Mouse (Mus musculus): ENCODE measurements at regions not wholly inside any gene's neighbourhood (a gene's known extent, or its start where the extent isn't known, plus 50 kb on each side); places are given as distances from the start of the nearest gene placed in this dataset.

- H3K9me3 ChIP-seq (replicated peaks), result no peaks in the 10 kb centered on the region
- H3K36me3 ChIP-seq (replicated peaks), result no peaks in the 10 kb centered on the region
- no peak overlapping the region for H3K4me3 ChIP-seq (ENCODE audit: low read depth, low read length)
- H3K27me3 ChIP-seq (ENCODE audit: insufficient read depth, low read length), result no peaks in the 10 kb centered on the region
- ATAC-seq (ENCODE audit: extremely low read depth, insufficient number of reproducible peaks, low FRiP score, poor library complexity, severe bottlenecking), result no peak
- H3K4me1 ChIP-seq (ENCODE audit: insufficient read depth, low read depth, low read length), result no peaks in the 10 kb centered on the region
- no peak for TF ChIP-seq GATA1 (IDR thresholded peaks at IDR 0.05; ENCODE audit: borderline replicate concordance, low read length)
- no peak for DNase-seq (ENCODE audit: low spot score)
Measured at GRCm38 (mm10) chr2:115309856-115310631, 271.5 kb upstream of the BC052040 start.

- Histone ChIP-seq H3K9me3 (replicated peaks) (no peaks in the 10 kb centered on the region), H3K27me3 (ENCODE audit: insufficient read depth, low read length) (no peaks in the 10 kb centered on the region), H3K4me3 (ENCODE audit: low read depth, low read length) (no peak overlapping the region), H3K36me3 (replicated peaks) (no peaks in the 10 kb centered on the region), H3K4me1 (ENCODE audit: insufficient read depth, low read depth, low read length) (no peaks in the 10 kb centered on the region)
- ATAC-seq (ENCODE audit: extremely low read depth, insufficient number of reproducible peaks, low FRiP score, poor library complexity, severe bottlenecking) (no peak), DNase-seq (ENCODE audit: low spot score) (no peak)
- TF ChIP-seq GATA1 (IDR thresholded peaks at IDR 0.05; ENCODE audit: borderline replicate concordance, low read length), result no peak
- TF ChIP-seq GATA2 (IDR thresholded peaks at IDR 0.05; ENCODE audit: borderline replicate concordance, low read depth, low read length), result no peak
- TF ChIP-seq POLR2AphosphoS5 (IDR thresholded peaks at IDR 0.05; ENCODE audit: insufficient replicate concordance, low read depth, low read length), result no peak
- TF ChIP-seq CTCF (IDR thresholded peaks at IDR 0.05; ENCODE audit: low read depth, low read length), result no peak
- no peak for TF ChIP-seq TAL1 (conservative IDR thresholded peaks at IDR 0.05; ENCODE audit: low read depth, low read length)
Measured at GRCm38 (mm10) chr2:115318551-115318950, 263.0 kb upstream of the BC052040 start.

GRCm38 (mm10) chr2:115322582-115322981 lies 258.9 kb upstream of the BC052040 start:
- TF ChIP-seq TAL1 (conservative IDR thresholded peaks at IDR 0.05; ENCODE audit: low read depth, low read length) (no peak), CTCF (IDR thresholded peaks at IDR 0.05; ENCODE audit: low read depth, low read length) (no peak), POLR2AphosphoS5 (IDR thresholded peaks at IDR 0.05; ENCODE audit: insufficient replicate concordance, low read depth, low read length) (no peak), GATA2 (IDR thresholded peaks at IDR 0.05; ENCODE audit: borderline replicate concordance, low read depth, low read length) (no peak), GATA1 (IDR thresholded peaks at IDR 0.05; ENCODE audit: borderline replicate concordance, low read length) (no peak)
- Histone ChIP-seq H3K9me3 (replicated peaks) (no peaks in the 10 kb centered on the region), H3K4me3 (ENCODE audit: low read depth, low read length) (no peak overlapping the region), H3K27me3 (ENCODE audit: insufficient read depth, low read length) (no peaks in the 10 kb centered on the region), H3K36me3 (replicated peaks) (no peaks in the 10 kb centered on the region), H3K4me1 (ENCODE audit: insufficient read depth, low read depth, low read length) (no peaks in the 10 kb centered on the region)
- no peak for ATAC-seq (ENCODE audit: extremely low read depth, insufficient number of reproducible peaks, low FRiP score, poor library complexity, severe bottlenecking)
- DNase-seq (ENCODE audit: low spot score), result no peak

GRCm38 (mm10) chr2:115326526-115326925 lies 255.0 kb upstream of the BC052040 start:
- H3K9me3 ChIP-seq (replicated peaks), result no peaks in the 10 kb centered on the region
- no peaks in the 10 kb centered on the region for H3K36me3 ChIP-seq (replicated peaks)
- no peaks in the 10 kb centered on the region for H3K4me1 ChIP-seq (ENCODE audit: insufficient read depth, low read depth, low read length)
- H3K4me3 ChIP-seq (ENCODE audit: low read depth, low read length), result no peak overlapping the region
- no peaks in the 10 kb centered on the region for H3K27me3 ChIP-seq (ENCODE audit: insufficient read depth, low read length)
- no peak for TF ChIP-seq POLR2AphosphoS5 (IDR thresholded peaks at IDR 0.05; ENCODE audit: insufficient replicate concordance, low read depth, low read length)
- DNase-seq (ENCODE audit: low spot score) (no peak), ATAC-seq (ENCODE audit: extremely low read depth, insufficient number of reproducible peaks, low FRiP score, poor library complexity, severe bottlenecking) (no peak)

- H3K9me3 ChIP-seq (replicated peaks), result no peaks in the 10 kb centered on the region
- TF ChIP-seq POLR2AphosphoS5 (IDR thresholded peaks at IDR 0.05; ENCODE audit: insufficient replicate concordance, low read depth, low read length) (no peak), GATA1 (IDR thresholded peaks at IDR 0.05; ENCODE audit: borderline replicate concordance, low read length) (no peak), CTCF (IDR thresholded peaks at IDR 0.05; ENCODE audit: low read depth, low read length) (no peak), TAL1 (conservative IDR thresholded peaks at IDR 0.05; ENCODE audit: low read depth, low read length) (no peak)
- H3K4me1 ChIP-seq (ENCODE audit: insufficient read depth, low read depth, low read length), result no peaks in the 10 kb centered on the region
- H3K27me3 ChIP-seq (ENCODE audit: insufficient read depth, low read length), result no peaks in the 10 kb centered on the region
- ATAC-seq (ENCODE audit: extremely low read depth, insufficient number of reproducible peaks, low FRiP score, poor library complexity, severe bottlenecking), result no peak
- no peak overlapping the region for H3K4me3 ChIP-seq (ENCODE audit: low read depth, low read length)
- H3K36me3 ChIP-seq (replicated peaks), result no peaks in the 10 kb centered on the region
- no peak for DNase-seq (ENCODE audit: low spot score)
Measured at GRCm38 (mm10) chr2:115338178-115338577, 243.3 kb upstream of the BC052040 start.

GRCm38 (mm10) chr2:115339034-115339433 lies 242.5 kb upstream of the BC052040 start:
- H3K9me3 ChIP-seq (replicated peaks), result no peaks in the 10 kb centered on the region
- ATAC-seq (ENCODE audit: extremely low read depth, insufficient number of reproducible peaks, low FRiP score, poor library complexity, severe bottlenecking) (no peak), DNase-seq (ENCODE audit: low spot score) (no peak)
- no peaks in the 10 kb centered on the region for H3K4me1 ChIP-seq (ENCODE audit: insufficient read depth, low read depth, low read length)
- no peak overlapping the region for H3K4me3 ChIP-seq (ENCODE audit: low read depth, low read length)
- TF ChIP-seq TAL1 (conservative IDR thresholded peaks at IDR 0.05; ENCODE audit: low read depth, low read length) (no peak), GATA1 (IDR thresholded peaks at IDR 0.05; ENCODE audit: borderline replicate concordance, low read length) (no peak), POLR2AphosphoS5 (IDR thresholded peaks at IDR 0.05; ENCODE audit: insufficient replicate concordance, low read depth, low read length) (no peak), GATA2 (IDR thresholded peaks at IDR 0.05; ENCODE audit: borderline replicate concordance, low read depth, low read length) (no peak), CTCF (IDR thresholded peaks at IDR 0.05; ENCODE audit: low read depth, low read length) (no peak)
- no peaks in the 10 kb centered on the region for H3K27me3 ChIP-seq (ENCODE audit: insufficient read depth, low read length)
- H3K36me3 ChIP-seq (replicated peaks), result no peaks in the 10 kb centered on the region

GRCm38 (mm10) chr2:115342360-115342759 lies 239.2 kb upstream of the BC052040 start:
- TF ChIP-seq GATA1 (IDR thresholded peaks at IDR 0.05; ENCODE audit: borderline replicate concordance, low read length) (no peak), GATA2 (IDR thresholded peaks at IDR 0.05; ENCODE audit: borderline replicate concordance, low read depth, low read length) (no peak), TAL1 (conservative IDR thresholded peaks at IDR 0.05; ENCODE audit: low read depth, low read length) (no peak), POLR2AphosphoS5 (IDR thresholded peaks at IDR 0.05; ENCODE audit: insufficient replicate concordance, low read depth, low read length) (no peak), CTCF (IDR thresholded peaks at IDR 0.05; ENCODE audit: low read depth, low read length) (no peak)
- H3K27me3 ChIP-seq (ENCODE audit: insufficient read depth, low read length), result no peaks in the 10 kb centered on the region
- no peak overlapping the region for H3K4me3 ChIP-seq (ENCODE audit: low read depth, low read length)
- DNase-seq (ENCODE audit: low spot score), result no peak
- no peaks in the 10 kb centered on the region for H3K36me3 ChIP-seq (replicated peaks)
- no peaks in the 10 kb centered on the region for H3K9me3 ChIP-seq (replicated peaks)
- no peaks in the 10 kb centered on the region for H3K4me1 ChIP-seq (ENCODE audit: insufficient read depth, low read depth, low read length)
- ATAC-seq (ENCODE audit: extremely low read depth, insufficient number of reproducible peaks, low FRiP score, poor library complexity, severe bottlenecking), result no peak
